Mouse (Mus musculus) CH12.LX (cell line): ENCODE measurements around the gene Ppp2r5c. TPM values are rescaled to one million over a fixed set of nuclear protein-coding genes. Genes with fewer than 3 reads are reported as not detected.

Experiments
- DNase-seq: peaks from one replicate; pipeline ENCODE4 v3.0.0-alpha.2; 2013; ENCODE audit errors: extremely low read depth
- H3K27ac ChIP-seq: 2 replicates; pipeline ENCODE4 v1.5.1; 2012; ENCODE audit warnings: low read depth, mild to moderate bottlenecking, control low read depth, moderate library complexity; ENCODE audit not compliant: insufficient read depth
- H3K27me3 ChIP-seq: replicated peaks from 2 replicates; pipeline ENCODE3; 2012; ENCODE audit warnings: inconsistent platforms
- H3K36me3 ChIP-seq, 2 experiments: replicated peaks in 1 of 2; 2 replicates each; pipeline versions ENCODE3 to v1.6.1; 2012; ENCODE audit warnings: inconsistent platforms in 1 of 2, low read length in 1 of 2, mild to moderate bottlenecking in 1 of 2, mixed read lengths in 1 of 2, moderate library complexity in 1 of 2; ENCODE audit not compliant: control insufficient read depth in 1 of 2, insufficient read depth in 1 of 2
- H3K4me1 ChIP-seq, 2 experiments: 2 replicates each; pipeline ENCODE4 v1.6.1; 2012; ENCODE audit warnings: inconsistent platforms in 1 of 2, moderate library complexity in 1 of 2; ENCODE audit not compliant: insufficient read depth in 2 of 2, control insufficient read depth in 1 of 2
- H3K4me2 ChIP-seq: 2 replicates; pipeline ENCODE4 v1.6.1; 2012; ENCODE audit warnings: low read depth, mild to moderate bottlenecking, control low read depth; ENCODE audit not compliant: poor library complexity, insufficient read depth, severe bottlenecking
- H3K4me3 ChIP-seq, 3 experiments: fragments of 150-350 bp in 1 of 3; sonication (generic) in 1 of 3; replicated peaks in 1 of 3; 2 replicates each; pipeline versions ENCODE3 to v1.5.1; 2011 to 2012; ENCODE audit warnings: low read depth in 2 of 3, low read length in 2 of 3, mild to moderate bottlenecking in 2 of 3, moderate library complexity in 2 of 3, control low read depth in 1 of 3, improper control_type of control experiment in 1 of 3, inconsistent platforms in 1 of 3, mixed read lengths in 1 of 3; ENCODE audit not compliant: poor library complexity in 1 of 3
- H3K79me2 ChIP-seq: replicated peaks from 2 replicates; pipeline ENCODE4 v1.6.1; 2012; ENCODE audit warnings: mild to moderate bottlenecking, moderate library complexity; ENCODE audit not compliant: control insufficient read depth, poor library complexity, insufficient read depth, severe bottlenecking; ENCODE audit errors: extremely low read depth
- H3K9ac ChIP-seq: 2 replicates; pipeline ENCODE4 v1.6.1; 2012; ENCODE audit warnings: low read depth, mild to moderate bottlenecking, control low read depth, moderate library complexity; ENCODE audit not compliant: insufficient read depth
- H3K9me3 ChIP-seq: replicated peaks from 2 replicates; pipeline ENCODE3; 2012; ENCODE audit warnings: low read length, inconsistent platforms, mixed read lengths
- CHD2 ChIP-seq: IDR thresholded peaks from 2 replicates; pipeline ENCODE4 v1.6.1; 2011; ENCODE audit warnings: low read length, improper control_type of control experiment
- ELF1 ChIP-seq: IDR thresholded peaks from 2 replicates; pipeline ENCODE4 v1.6.1; 2014; ENCODE audit warnings: low read depth, mild to moderate bottlenecking, inconsistent platforms, low read length, improper control_type of control experiment
- ETS1 ChIP-seq: conservative IDR thresholded peaks from 2 replicates; pipeline ENCODE4 v1.6.1; 2012; ENCODE audit warnings: low read depth, mild to moderate bottlenecking, inconsistent platforms, low read length, improper control_type of control experiment, moderate library complexity
- GABPA ChIP-seq: IDR thresholded peaks from 2 replicates; pipeline ENCODE4 v1.6.1; 2012; ENCODE audit warnings: low read depth, low read length, improper control_type of control experiment, inconsistent platforms; ENCODE audit not compliant: insufficient replicate concordance
- HCFC1 ChIP-seq: IDR thresholded peaks from 2 replicates; pipeline ENCODE4 v1.6.1; 2012; ENCODE audit warnings: low read depth, mild to moderate bottlenecking, inconsistent platforms, low read length, improper control_type of control experiment
- KAT2A ChIP-seq: IDR thresholded peaks from 2 replicates; pipeline ENCODE4 v1.6.1; 2012; ENCODE audit warnings: low read length, improper control_type of control experiment, inconsistent platforms; ENCODE audit not compliant: insufficient replicate concordance
- MAX ChIP-seq: IDR thresholded peaks from 2 replicates; pipeline ENCODE4 v1.6.1; 2011; ENCODE audit warnings: low read length, improper control_type of control experiment
- MEF2A ChIP-seq: IDR thresholded peaks from 2 replicates; pipeline ENCODE4 v1.6.1; 2014; ENCODE audit warnings: low read depth, mild to moderate bottlenecking, inconsistent platforms, low read length, improper control_type of control experiment, borderline replicate concordance
- MXI1 ChIP-seq: IDR thresholded peaks from 2 replicates; pipeline ENCODE4 v1.6.1; 2011; ENCODE audit warnings: mild to moderate bottlenecking, low read depth, low read length, improper control_type of control experiment
- NELFE ChIP-seq: IDR thresholded peaks from 2 replicates; pipeline ENCODE4 v1.6.1; 2011; ENCODE audit warnings: low read depth, low read length, improper control_type of control experiment
- NRF1 ChIP-seq: IDR thresholded peaks from 2 replicates; pipeline ENCODE4 v1.6.1; 2014; ENCODE audit warnings: low read depth, mild to moderate bottlenecking, inconsistent platforms, low read length, improper control_type of control experiment, moderate library complexity
- POLR2A ChIP-seq: IDR thresholded peaks from 2 replicates; pipeline ENCODE4 v1.6.1; 2011; ENCODE audit warnings: low read depth, mild to moderate bottlenecking, improper control_type of control experiment, low read length
- POLR2AphosphoS2 ChIP-seq: IDR thresholded peaks from 2 replicates; pipeline ENCODE4 v1.6.1; 2011; ENCODE audit warnings: low read depth, low read length, improper control_type of control experiment
- RCOR1 ChIP-seq: conservative IDR thresholded peaks from 2 replicates; pipeline ENCODE4 v1.6.1; 2012; ENCODE audit warnings: low read depth, mild to moderate bottlenecking, inconsistent platforms, low read length, improper control_type of control experiment
- SIN3A ChIP-seq: IDR thresholded peaks from 2 replicates; pipeline ENCODE4 v1.6.1; 2012; ENCODE audit warnings: low read length, improper control_type of control experiment, inconsistent platforms
- TBP ChIP-seq: conservative IDR thresholded peaks from 2 replicates; pipeline ENCODE4 v1.6.1; 2011; ENCODE audit warnings: low read depth, low read length, improper control_type of control experiment
- TCF12 ChIP-seq: IDR thresholded peaks from 2 replicates; pipeline ENCODE4 v1.6.1; 2014; ENCODE audit warnings: low read depth, mild to moderate bottlenecking, inconsistent platforms, low read length, improper control_type of control experiment
- UBTF ChIP-seq: IDR thresholded peaks from 2 replicates; pipeline ENCODE4 v1.6.1; 2012; ENCODE audit warnings: low read depth, mild to moderate bottlenecking, inconsistent platforms, low read length, improper control_type of control experiment, moderate library complexity
- USF1 ChIP-seq: IDR thresholded peaks from 2 replicates; pipeline ENCODE4 v1.6.1; 2014; ENCODE audit warnings: low read depth, mild to moderate bottlenecking, inconsistent platforms, low read length, improper control_type of control experiment
- ZMIZ1 ChIP-seq: IDR thresholded peaks from 2 replicates; pipeline ENCODE4 v1.6.1; 2012; ENCODE audit warnings: low read depth, mild to moderate bottlenecking, inconsistent platforms, low read length, improper control_type of control experiment
- ZNF384 ChIP-seq: IDR thresholded peaks from 2 replicates; pipeline ENCODE4 v1.6.1; 2012; ENCODE audit warnings: low read depth, low read length, improper control_type of control experiment, inconsistent platforms
- dilution Hi-C: fragments of 300-500 bp; cut with MboI; formaldehyde crosslinking; loops from 2 replicates; pipeline ENCODE4 v1.14.3; 2020; ENCODE audit warnings: low sequenced_read_pairs; ENCODE audit not compliant: extremely low pct_unique_long_range_greater_than_20kb, extremely low pct_ligation_motif_present
- in situ Hi-C: fragments of 300-500 bp; cut with MboI; formaldehyde crosslinking; loops from 3 replicates; pipeline ENCODE4 v1.14.3; 2019; ENCODE audit warnings: low sequenced_read_pairs, low pct_ligation_motif_present, low pct_unique_long_range_greater_than_20kb, mixed read lengths
- polyA plus RNA-seq: library from polyadenylated mRNA; unstranded; fragments of >175 nt; gene quantifications from 2 replicates; pipeline ENCODE4 v1.2.1, GENCODE M21; 2012; ENCODE audit warnings: low read depth; ENCODE audit not compliant: insufficient read length
- total RNA-seq, 2 experiments: library from RNA; depleted of rRNA; stranded (reverse); fragments of 300-350 nt in 1 of 2; fragments of >200 nt in 1 of 2; gene quantifications; 2 replicates each; pipeline ENCODE4 v1.2.3; 2012 to 2014

Gene Ppp2r5c
- total and polyA plus RNA-seq, 3 experiments, result 71.6 to 111 (median 97.7) TPM

DNA sequence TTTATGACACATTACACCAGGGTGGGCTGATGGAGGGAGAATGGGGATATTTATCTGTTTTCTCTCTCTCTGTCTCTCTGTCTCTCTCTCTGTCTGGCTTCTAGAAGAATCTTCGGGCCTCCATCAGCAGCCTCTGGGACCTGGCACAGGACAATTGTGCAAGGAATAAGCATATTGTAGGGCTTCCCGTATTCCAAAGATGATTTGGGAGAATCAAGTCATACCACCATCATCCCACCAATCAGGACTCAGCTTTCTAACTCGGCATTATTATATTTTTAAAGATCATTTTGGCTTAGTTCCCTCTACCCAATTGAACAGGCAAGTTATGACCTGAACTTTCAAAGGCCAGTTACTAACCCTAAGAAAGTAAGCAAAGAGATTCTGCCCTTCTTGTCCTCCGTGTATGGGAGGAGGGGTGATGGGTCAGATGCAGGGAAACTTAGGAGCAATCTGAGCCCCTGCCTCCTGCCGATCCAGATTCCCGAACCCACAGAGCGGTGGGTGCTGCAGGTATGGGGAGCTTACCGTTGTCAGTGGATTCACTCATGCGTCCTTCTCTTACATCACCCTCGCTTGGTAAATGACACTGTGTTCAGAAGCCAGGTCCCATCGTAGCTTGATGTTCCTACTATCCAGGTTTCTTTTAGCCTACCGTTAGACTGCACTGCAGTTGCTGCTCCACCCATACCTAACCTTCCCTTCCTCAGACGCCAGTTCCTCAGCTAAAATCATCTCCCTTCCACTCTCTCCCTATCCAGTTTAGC, 153.5 kb downstream of the Ppp2r5c start:
- dilution Hi-C loops, result no loop called here
- Histone ChIP-seq H3K4me2 (peak overlapping the region; percentile 73), H3K27me3 (no peaks in the 10 kb centered on the region), H3K4me1 (peaks cover 9 to 38% of the 10 kb centered on the region in 2 experiments), H3K4me3 (peak overlapping the region; percentile 36 to 94 (median 62)), H3K36me3 (peaks cover 0 to under 1% of the 10 kb centered on the region in 2 experiments), H3K27ac (no peak overlapping the region), H3K9ac (peak overlapping the region; percentile 3; the same call in 1 of the 2 replicates), H3K79me2 (peaks cover 32% of the 10 kb centered on the region), H3K9me3 (no peaks in the 10 kb centered on the region)
- no peak for TF ChIP-seq KAT2A
- DNase-seq, result no peak
- in situ Hi-C loops, result no loop called here

DNA sequence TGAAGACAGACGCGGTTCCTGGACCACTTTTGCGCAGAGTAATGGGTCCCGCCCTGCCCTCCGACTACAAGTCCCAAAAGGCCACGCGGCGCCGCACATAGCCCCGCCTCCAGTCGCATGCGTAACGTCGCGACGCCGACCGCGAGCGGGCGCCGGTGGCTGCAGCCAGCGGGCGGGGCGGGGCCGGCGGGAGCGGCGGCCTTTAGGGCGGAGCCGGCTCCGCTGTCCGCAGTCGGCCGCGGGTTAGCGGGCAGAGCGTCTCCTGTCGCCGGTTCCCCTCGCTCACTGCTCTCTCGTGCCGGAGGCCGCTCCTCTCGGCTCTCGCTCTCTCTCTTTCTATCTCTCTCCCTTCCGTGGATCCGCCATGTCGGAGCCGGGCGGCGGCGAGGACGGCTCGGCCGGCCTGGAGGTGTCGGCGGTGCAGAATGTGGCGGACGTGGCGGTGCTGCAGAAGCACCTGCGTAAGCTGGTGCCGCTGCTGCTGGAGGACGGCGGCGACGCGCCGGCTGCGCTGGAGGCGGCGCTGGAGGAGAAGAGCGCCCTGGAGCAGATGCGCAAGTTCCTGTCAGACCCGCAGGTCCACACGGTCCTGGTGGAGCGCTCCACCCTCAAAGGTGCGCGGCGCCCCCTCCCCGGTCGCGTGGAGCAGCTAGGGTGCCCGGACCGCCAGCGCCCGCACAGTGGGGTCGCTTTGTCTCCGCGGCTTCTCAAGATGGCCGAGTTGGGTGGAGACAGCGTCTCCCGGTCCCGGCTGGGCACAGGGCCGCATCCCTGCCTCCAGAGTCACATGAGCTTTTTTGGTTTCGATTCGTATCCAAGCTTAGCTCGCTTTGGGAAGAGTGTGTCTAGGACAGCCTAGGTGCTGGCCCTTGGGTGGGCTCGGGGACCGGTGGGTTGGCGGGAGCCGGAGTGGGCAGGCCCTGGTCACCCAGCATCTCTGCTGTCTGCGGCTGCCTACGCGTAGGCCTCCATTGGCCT, 154.6 kb downstream of the Ppp2r5c start, which contains the start of gene Dync1h1:
Gene Dync1h1, plus strand, starts transcription at position 212 of the 978 bp plus-strand sequence.
- H3K36me3 ChIP-seq, result peaks cover 0 to 2% of the 10 kb centered on the region in 2 experiments
- H3K27ac ChIP-seq, result peak within 1 kb of the TSS; percentile 85
- H3K79me2 ChIP-seq, result peaks cover 37% of the 10 kb centered on the region
- H3K4me2 ChIP-seq, result peak within 1 kb of the TSS; percentile 91
- H3K9ac ChIP-seq, result peak within 1 kb of the TSS; percentile 78
- dilution Hi-C loops (no loop called here), in situ Hi-C loops (no loop called here)
- H3K27me3 ChIP-seq, result no peaks in the 10 kb centered on the region
- TF ChIP-seq TBP (peak; percentile 62), POLR2AphosphoS2 (0 out of 2 replicates have a peak, but pooled peaks have one; percentile 67), ZNF384 (no peak), UBTF (peak; percentile 78), ZMIZ1 (peak; percentile 91), RCOR1 (no peak), TCF12 (peak; percentile 83), MXI1 (peak; percentile 83), KAT2A (peak; percentile 76; the same call in 1 of the 2 replicates), MEF2A (peak; percentile 47; the same call in 1 of the 2 replicates), NRF1 (peak; percentile 82), CHD2 (no peak), NELFE (peak; percentile 97), ETS1 (no peak), MAX (peak; percentile 20; the same call in 1 of the 2 replicates), HCFC1 (peak; percentile 89), GABPA (peak; percentile 12; the same call in 1 of the 2 replicates), POLR2A (peak; percentile 98), SIN3A (peak; percentile 42; the same call in 1 of the 2 replicates), ELF1 (peak; percentile 72), USF1 (no peak; the same call in 1 of the 2 replicates)
- peaks cover 9 to 47% of the 10 kb centered on the region in 2 experiments for H3K4me1 ChIP-seq
- peak within 1 kb of the TSS; percentile 66 to 94 (median 94) for H3K4me3 ChIP-seq
- no peaks in the 10 kb centered on the region for H3K9me3 ChIP-seq
- peak; percentile 89 for DNase-seq
